Mouse (Mus musculus) forelimb bud, embryonic 11.5 days (tissue): ENCODE measurements around the gene Kat2b.
"Not testable (repeated sequence)": the region's sequence is repeated elsewhere in the genome, so short reads cannot be mapped to it uniquely, and the experiment has no call there.

Source experiments
- DNase-seq: peaks from one replicate; pipeline ENCODE4 v3.0.0-alpha.2; 2012; ENCODE audit warnings: low read depth, low spot score

The Kat2b gene

GRCm38 (mm10) chr17:53566161-53566918 is at the start of gene Kat2b:
Gene Kat2b, plus strand, starts transcription at chr17:53566861.
- DNase-seq = no peak

- DNase-seq = no peak
These were observed 47.3 kb upstream of the Kat2b start for GRCm38 (mm10) chr17:53519364-53519763.

- no peak for DNase-seq
These were observed 46.2 kb upstream of the Kat2b start for GRCm38 (mm10) chr17:53520509-53520908.

- DNase-seq = no peak
These were observed 38.6 kb upstream of the Kat2b start for GRCm38 (mm10) chr17:53528034-53528433.

GRCm38 (mm10) chr17:53531160-53531559 is 35.5 kb upstream of the Kat2b start:
- DNase-seq = no peak

- DNase-seq = no peak
These were observed 34.2 kb upstream of the Kat2b start for GRCm38 (mm10) chr17:53532425-53532824.

GRCm38 (mm10) chr17:53539351-53539750 is 27.3 kb upstream of the Kat2b start, which contains the start of gene Pp2d1:
Gene Pp2d1, minus strand, starts transcription at chr17:53539451.
- DNase-seq = not testable (repeated sequence)

- DNase-seq = no peak
These were observed 24.1 kb upstream of the Kat2b start for GRCm38 (mm10) chr17:53542536-53542935.

GRCm38 (mm10) chr17:53543591-53544324 is 22.9 kb upstream of the Kat2b start:
- DNase-seq = no peak

GRCm38 (mm10) chr17:53551306-53552299 is 15.1 kb upstream of the Kat2b start:
- no peak for DNase-seq

GRCm38 (mm10) chr17:53554088-53554487 is 12.6 kb upstream of the Kat2b start:
- DNase-seq = no peak

- DNase-seq = no peak
These were observed 11.8 kb upstream of the Kat2b start for GRCm38 (mm10) chr17:53554813-53555212.

- DNase-seq = no peak
These were observed 9.2 kb upstream of the Kat2b start for GRCm38 (mm10) chr17:53557443-53557842.

GRCm38 (mm10) chr17:53559646-53560045 is 7.0 kb upstream of the Kat2b start:
- no peak for DNase-seq

GRCm38 (mm10) chr17:53561458-53562029 is 5.1 kb upstream of the Kat2b start:
- DNase-seq = no peak

GRCm38 (mm10) chr17:53564837-53565236 is 1.8 kb upstream of the Kat2b start:
- DNase-seq = no peak

GRCm38 (mm10) chr17:53566919-53567345 is 271 bp downstream of the Kat2b start:
- DNase-seq = peak; percentile 65

- DNase-seq = no peak
These were observed 863 bp downstream of the Kat2b start for GRCm38 (mm10) chr17:53567346-53568101.

- DNase-seq = peak; percentile 61
These were observed 1.5 kb downstream of the Kat2b start for GRCm38 (mm10) chr17:53568118-53568517.

GRCm38 (mm10) chr17:53568734-53569386 is 2.2 kb downstream of the Kat2b start:
- DNase-seq = no peak
